Mouse (Mus musculus) lung, postnatal 0 days (tissue): ENCODE results near the gene Dcakd. TPM values are rescaled to one million over a fixed set of nuclear protein-coding genes. Genes with fewer than 3 reads are reported as not detected.
A peak's percentile ranks its signal among the peaks of the same experiment; 100 is the strongest.

ENCODE experiments used
- ATAC-seq: fragments of 200-750 bp; cut with Nextera tagmentation; 2 replicates; pipeline ENCODE4 v1.8.0; 2017; ENCODE audit warnings: moderate library complexity
- DNase-seq: peaks from one replicate; pipeline ENCODE4 v3.0.0-alpha.2; 2016; ENCODE audit warnings: low spot score
- H3K27ac ChIP-seq: fragments of 300-500 bp; sonication (generic); 2 replicates; pipeline ENCODE4 v1.5.1; 2014; ENCODE audit warnings: antibody characterized with exemption, mild to moderate bottlenecking, low read length, mixed read lengths
- H3K27me3 ChIP-seq: fragments of 300-500 bp; sonication (generic); replicated peaks from 2 replicates; pipeline ENCODE4 v1.6.1; 2014; ENCODE audit warnings: low read length, mixed read lengths; ENCODE audit not compliant: insufficient read depth
- H3K36me3 ChIP-seq: fragments of 300-500 bp; sonication (generic); 2 replicates; pipeline ENCODE4 v1.6.1; 2014; ENCODE audit warnings: low read length, mixed read lengths; ENCODE audit not compliant: insufficient read depth
- H3K4me1 ChIP-seq: fragments of 300-500 bp; sonication (generic); 2 replicates; pipeline ENCODE4 v1.6.1; 2014; ENCODE audit warnings: antibody characterized with exemption, low read depth, low read length, mixed read lengths; ENCODE audit not compliant: insufficient read depth
- H3K4me2 ChIP-seq: fragments of 300-500 bp; sonication (generic); replicated peaks from 2 replicates; pipeline ENCODE4 v1.6.1; 2014; ENCODE audit warnings: low read depth, mild to moderate bottlenecking, low read length, moderate library complexity, mixed read lengths
- H3K4me3 ChIP-seq: fragments of 300-500 bp; sonication (generic); 2 replicates; pipeline ENCODE4 v1.5.1; 2014; ENCODE audit warnings: low read depth, low read length
- H3K9ac ChIP-seq: fragments of 300-500 bp; sonication (generic); replicated peaks from 2 replicates; pipeline ENCODE4 v1.6.1; 2014; ENCODE audit warnings: low read depth, mild to moderate bottlenecking
- H3K9me3 ChIP-seq: fragments of 300-500 bp; sonication (generic); 2 replicates; pipeline ENCODE4 v1.6.1; 2016; ENCODE audit warnings: low read length, mixed read lengths
- CTCF ChIP-seq: IDR thresholded peaks from 2 replicates; pipeline ENCODE4 v1.5.1; 2016; ENCODE audit warnings: antibody characterized with exemption, mild to moderate bottlenecking
- EP300 ChIP-seq: IDR thresholded peaks from 2 replicates; pipeline ENCODE4 v1.6.1; 2016; ENCODE audit warnings: antibody characterized with exemption, mild to moderate bottlenecking, control low read depth
- WGBS: fragments of 180-500 bp; shearing (Covaris S2); extraction: QIAGEN DNeasy Blood & Tissue Kit; methylation state at CpG from one replicate; pipeline ENCODE4 v1.1.7; 2014; 5-methylcytosine and 5-hydroxymethylcytosine counted together
- polyA plus RNA-seq: library from polyadenylated mRNA; unstranded; fragments of >200 nt; fragmentation: Nextera tagmentation; extraction: Ambion mirVana; gene quantifications from 2 replicates; pipeline ENCODE4 v1.2.1, GENCODE M21; 2015

The Dcakd gene
- polyA plus RNA-seq, 1 experiment from 2014 or later, result 51.1 TPM

GRCm38 (mm10) chr11:103005254-103005981 lies 22.7 kb downstream of the Dcakd start:
- Histone ChIP-seq H3K9ac (no peak overlapping the region), H3K36me3 (no peaks in the 10 kb centered on the region), H3K4me1 (peaks cover 18% of the 10 kb centered on the region; the same call in 1 of the 2 replicates), H3K9me3 (no peaks in the 10 kb centered on the region), H3K4me2 (no peak overlapping the region), H3K27me3 (no peaks in the 10 kb centered on the region), H3K4me3 (no peak overlapping the region), H3K27ac (peak overlapping the region; percentile 27; the same call in 1 of the 2 replicates)
- DNase-seq, result no peak
- ATAC-seq, result no peak
- WGBS, result 75% methylated on average over 11 of the region's 11 CpGs
- no peak for TF ChIP-seq EP300
- TF ChIP-seq CTCF, result no peak

GRCm38 (mm10) chr11:103004852-103005251 lies 23.3 kb downstream of the Dcakd start:
- 87% methylated on average over 1 of the region's 1 CpGs for WGBS
- no peak for TF ChIP-seq CTCF
- TF ChIP-seq EP300, result no peak
- H3K4me1 ChIP-seq, result peaks cover 18% of the 10 kb centered on the region; the same call in 1 of the 2 replicates
- no peaks in the 10 kb centered on the region for H3K36me3 ChIP-seq
- no peak for DNase-seq
- no peak for ATAC-seq
- no peak overlapping the region for H3K9ac ChIP-seq
- H3K27ac ChIP-seq, result peak overlapping the region; percentile 27; the same call in 1 of the 2 replicates
- no peaks in the 10 kb centered on the region for H3K27me3 ChIP-seq
- H3K9me3 ChIP-seq, result no peaks in the 10 kb centered on the region
- H3K4me3 ChIP-seq, result no peak overlapping the region
- no peak overlapping the region for H3K4me2 ChIP-seq

GRCm38 (mm10) chr11:103003210-103003609 lies 24.9 kb downstream of the Dcakd start:
- Histone ChIP-seq H3K4me3 (no peak overlapping the region), H3K9me3 (no peaks in the 10 kb centered on the region), H3K36me3 (no peaks in the 10 kb centered on the region), H3K4me1 (peaks cover 14% of the 10 kb centered on the region; the same call in 1 of the 2 replicates), H3K27me3 (no peaks in the 10 kb centered on the region), H3K27ac (peak overlapping the region; percentile 86), H3K9ac (no peak overlapping the region), H3K4me2 (no peak overlapping the region)
- ATAC-seq (peak; percentile 93), DNase-seq (peak; percentile 99)
- TF ChIP-seq CTCF (0 out of 2 replicates have a peak, but pooled peaks have one; percentile 1), EP300 (peak; percentile 91)
- 21% methylated on average over 5 of the region's 5 CpGs for WGBS

GRCm38 (mm10) chr11:103001063-103001462 lies 27.1 kb downstream of the Dcakd start:
- Histone ChIP-seq H3K9me3 (no peaks in the 10 kb centered on the region), H3K27me3 (no peaks in the 10 kb centered on the region), H3K27ac (no peak overlapping the region), H3K9ac (no peak overlapping the region), H3K4me2 (no peak overlapping the region), H3K4me1 (peaks cover 5% of the 10 kb centered on the region; the same call in 1 of the 2 replicates), H3K4me3 (no peak overlapping the region), H3K36me3 (peaks cover 11% of the 10 kb centered on the region)
- ATAC-seq, result no peak
- TF ChIP-seq CTCF (no peak), EP300 (no peak)
- WGBS, result 68% methylated on average over 5 of the region's 5 CpGs
- no peak for DNase-seq

- TF ChIP-seq CTCF, result no peak
- no peak for TF ChIP-seq EP300
- DNase-seq (no peak), ATAC-seq (no peak)
- no peak overlapping the region for H3K4me2 ChIP-seq
- peaks cover 5% of the 10 kb centered on the region; the same call in 1 of the 2 replicates for H3K4me1 ChIP-seq
- H3K27ac ChIP-seq, result no peak overlapping the region
- no peaks in the 10 kb centered on the region for H3K27me3 ChIP-seq
- no peak overlapping the region for H3K4me3 ChIP-seq
- H3K9me3 ChIP-seq, result no peaks in the 10 kb centered on the region
- H3K36me3 ChIP-seq, result peaks cover 12% of the 10 kb centered on the region
- 87% methylated on average over 16 of the region's 16 CpGs for WGBS
- H3K9ac ChIP-seq, result no peak overlapping the region
These were observed 28.0 kb downstream of the Dcakd start for GRCm38 (mm10) chr11:103000111-103000510.

- no peaks in the 10 kb centered on the region for H3K27me3 ChIP-seq
- WGBS, result 59% methylated on average over 14 of the region's 14 CpGs
- H3K4me3 ChIP-seq, result no peak overlapping the region
- DNase-seq (peak; percentile 59), ATAC-seq (peak; percentile 9; the same call in 1 of the 2 replicates)
- peak overlapping the region; percentile 60; the same call in 1 of the 2 replicates for H3K27ac ChIP-seq
- no peak overlapping the region for H3K9ac ChIP-seq
- TF ChIP-seq CTCF, result no peak; the same call in none of the 2 replicates
- no peak for TF ChIP-seq EP300
- no peaks in the 10 kb centered on the region for H3K9me3 ChIP-seq
- peaks cover 12% of the 10 kb centered on the region for H3K36me3 ChIP-seq
- H3K4me1 ChIP-seq, result 0 out of 2 replicates have a peak, but pooled peaks cover 5% of the 10 kb centered on the region
- H3K4me2 ChIP-seq, result no peak overlapping the region
These were observed 28.7 kb downstream of the Dcakd start for GRCm38 (mm10) chr11:102999317-102999970.
